Comparison of ENCODE assay signal across 8 mouse cellular contexts in genomic region chr7:26780510-26780909, GRCm38 (mm10). TPM values are rescaled to one million over a fixed set of nuclear protein-coding genes. Genes with fewer than 3 reads are reported as not detected.
DNase-seq lines count a peak whose midpoint lies in the region; ATAC-seq and TF ChIP-seq lines count a peak whose summit lies in the region.
"Had no signal": no experiment of that assay in that cellular context is flagged by ENCODE, and none has a peak within 500 bp of the region (broad histone marks: within the 10 kb centered on the region; RNA-seq: fewer than 3 reads in every experiment).

No protein-coding gene starts in this region.

- H3K9me3 ChIP-seq in ES-E14 (ENCODE audit: control insufficient read depth, insufficient read depth, low read depth, low read length): no peaks in the 10 kb centered on the region
- no peaks in the 10 kb centered on the region for H3K9me3 ChIP-seq in hindbrain, embryonic 13.5 days
- no peaks in the 10 kb centered on the region for H3K9me3 ChIP-seq in midbrain, embryonic 15.5 days

- no peak overlapping the region for H3K27ac ChIP-seq in ES-E14 (ENCODE audit: insufficient read depth, low read depth, low read length, poor library complexity, severe bottlenecking)
- no peak overlapping the region for H3K27ac ChIP-seq in hindbrain, embryonic 13.5 days
- H3K27ac ChIP-seq in midbrain, embryonic 15.5 days: peak overlapping the region; percentile 64; the same call in 1 of the 2 replicates

- H3K4me1 ChIP-seq in ES-E14 (ENCODE audit: control insufficient read depth in 2 of 2, insufficient read depth in 2 of 2, low read length in 2 of 2, poor library complexity in 1 of 2): peaks cover 7 to 19% of the 10 kb centered on the region in 2 experiments
- H3K4me1 ChIP-seq in hindbrain, embryonic 13.5 days (replicated peaks): no peaks in the 10 kb centered on the region
- H3K4me1 ChIP-seq in midbrain, embryonic 15.5 days: peaks cover 9% of the 10 kb centered on the region; the same call in 1 of the 2 replicates

- no peak for DNase-seq in ES-E14 (ENCODE audit: low read depth, low spot score)
- DNase-seq in brain, embryonic 18.5 days (ENCODE audit: low read depth, low spot score): peak; percentile 49
- no peak for DNase-seq in testis, postnatal 10 days (ENCODE audit: low spot score)
- DNase-seq in cerebellum, adult 18-20 months: no peak
- DNase-seq in gastrocnemius, postnatal 10 days: no peak

- in situ Hi-C loops in ES-E14 (cut with MboI; ENCODE audit: low sequenced_read_pairs in 2 of 2, unreplicated experiment in 2 of 2): no loop called here

- no peaks in the 10 kb centered on the region for H3K36me3 ChIP-seq in ES-E14 (ENCODE audit: control insufficient read depth, insufficient read depth, low read length, poor library complexity, severe bottlenecking)
- no peaks in the 10 kb centered on the region for H3K36me3 ChIP-seq in hindbrain, embryonic 13.5 days
- no peaks in the 10 kb centered on the region for H3K36me3 ChIP-seq in midbrain, embryonic 15.5 days (replicated peaks)

- WGBS in hindbrain, embryonic 13.5 days: 3% methylated on average over 11 of the region's 11 CpGs
- WGBS in midbrain, embryonic 15.5 days: 1% methylated on average over 11 of the region's 11 CpGs

- peak overlapping the region; percentile 38 for H3K4me2 ChIP-seq in hindbrain, embryonic 13.5 days
- H3K4me2 ChIP-seq in midbrain, embryonic 15.5 days: peak overlapping the region; percentile 36

- peak; percentile 92 for ATAC-seq in hindbrain, embryonic 13.5 days (ENCODE audit: low FRiP score)
- ATAC-seq in midbrain, embryonic 15.5 days (replicated peaks): peak; percentile 95

- H3K4me3 ChIP-seq in ES-E14 (ENCODE audit: insufficient read depth in 1 of 2, low read depth in 1 of 2, low read length in 2 of 2, poor library complexity in 1 of 2, severe bottlenecking in 1 of 2): no peak overlapping the region
- no peak overlapping the region for H3K4me3 ChIP-seq in hindbrain, embryonic 13.5 days
- peak overlapping the region; percentile 21 for H3K4me3 ChIP-seq in midbrain, embryonic 15.5 days

- no peaks in the 10 kb centered on the region for H3K27me3 ChIP-seq in hindbrain, embryonic 13.5 days
- no peaks in the 10 kb centered on the region for H3K27me3 ChIP-seq in midbrain, embryonic 15.5 days (replicated peaks)

- no peak overlapping the region for H3K9ac ChIP-seq in ES-E14 (ENCODE audit: insufficient read depth, low read depth, low read length, poor library complexity, severe bottlenecking)
- no peak overlapping the region for H3K9ac ChIP-seq in hindbrain, embryonic 13.5 days
- H3K9ac ChIP-seq in midbrain, embryonic 15.5 days: no peak overlapping the region

TF ChIP-seq in ES-E14, 5 proteins besides CTCF, POLR2A, EP300 and RAD21:
- TF ChIP-seq ZC3H11A (IDR thresholded peaks at IDR 0.05; ENCODE audit: borderline replicate concordance, low read depth, low read length): no peak
- TF ChIP-seq ZNF384 (IDR thresholded peaks at IDR 0.05; ENCODE audit: low read depth, low read length): peak; percentile 44; the same call in 1 of the 2 replicates

RNA-seq across cellular contexts. Expression of gene Cyp2b19, which starts 23.6 kb away (rescaled TPM):
- total RNA-seq in ES-E14 (2012; rRNA removed): not detected in 2 replicates
- 0.40 and 0.53 TPM in 2 replicates for polyA plus RNA-seq in hindbrain, embryonic 13.5 days (2015; fragmentation: Nextera tagmentation; extraction: Ambion mirVana)
- polyA plus RNA-seq in midbrain, embryonic 15.5 days (2015; fragmentation: Nextera tagmentation; extraction: Ambion mirVana): 0.79 and 1.1 TPM in 2 replicates
- total RNA-seq in gastrocnemius, postnatal 10 days (2021): not detected
- total RNA-seq: layer of hippocampus, adult 8-10 months had no signal

RNA-seq across cellular contexts. Expression of gene Cyp2g1, which starts 28.2 kb away (rescaled TPM):
- total RNA-seq in ES-E14 (2012; rRNA removed): not detected in 2 replicates
- polyA plus RNA-seq in hindbrain, embryonic 13.5 days (2015; fragmentation: Nextera tagmentation; extraction: Ambion mirVana): not detected in 2 replicates
- polyA plus RNA-seq in midbrain, embryonic 15.5 days (2015; fragmentation: Nextera tagmentation; extraction: Ambion mirVana): not detected in 2 replicates
- not detected for total RNA-seq in gastrocnemius, postnatal 10 days (2021)
- total RNA-seq: layer of hippocampus, adult 8-10 months had no signal

RNA-seq across cellular contexts. Expression of gene Cyp2a5, which starts 54.6 kb away (rescaled TPM):
- not detected in 2 replicates for total RNA-seq in ES-E14 (2012; rRNA removed)
- 0.43 and 0.70 TPM in 2 replicates for polyA plus RNA-seq in hindbrain, embryonic 13.5 days (2015; fragmentation: Nextera tagmentation; extraction: Ambion mirVana)
- 0.60 and 1.3 TPM in 2 replicates for polyA plus RNA-seq in midbrain, embryonic 15.5 days (2015; fragmentation: Nextera tagmentation; extraction: Ambion mirVana)
- total RNA-seq in gastrocnemius, postnatal 10 days (2021): not detected
- total RNA-seq: layer of hippocampus, adult 8-10 months had no signal
